Mouse (Mus musculus) hindbrain, embryonic 13.5 days (tissue): ENCODE data around the gene Slc25a18. TPM values are rescaled to one million over a fixed set of nuclear protein-coding genes. Genes with fewer than 3 reads are reported as not detected.
A peak's percentile ranks its signal among the peaks of the same experiment; 100 is the strongest.

ENCODE experiments used
- ATAC-seq: fragments of 200-750 bp; cut with Nextera tagmentation; 2 replicates; pipeline ENCODE4 v1.8.0; 2017; ENCODE audit warnings: moderate TSS enrichment; ENCODE audit not compliant: low FRiP score
- H3K27ac ChIP-seq: fragments of 300-500 bp; sonication (generic); 2 replicates; pipeline ENCODE4 v1.5.1; 2015; ENCODE audit warnings: inconsistent platforms, mild to moderate bottlenecking, moderate library complexity
- H3K27me3 ChIP-seq: fragments of 300-500 bp; sonication (generic); 2 replicates; pipeline ENCODE4 v1.6.1; 2015; ENCODE audit warnings: mild to moderate bottlenecking, inconsistent platforms
- H3K36me3 ChIP-seq: fragments of 300-500 bp; sonication (generic); 2 replicates; pipeline ENCODE4 v1.6.1; 2015; ENCODE audit warnings: mild to moderate bottlenecking, inconsistent platforms
- H3K4me1 ChIP-seq: fragments of 300-500 bp; sonication (generic); replicated peaks from 2 replicates; pipeline ENCODE4 v1.6.1; 2015; ENCODE audit warnings: inconsistent platforms
- H3K4me2 ChIP-seq: fragments of 300-500 bp; sonication (generic); 2 replicates; pipeline ENCODE4 v1.6.1; 2015; ENCODE audit warnings: inconsistent platforms, mild to moderate bottlenecking, moderate library complexity
- H3K4me3 ChIP-seq: fragments of 300-500 bp; sonication (generic); 2 replicates; pipeline ENCODE4 v1.5.1; 2015; ENCODE audit warnings: mild to moderate bottlenecking, inconsistent platforms
- H3K9ac ChIP-seq: fragments of 300-500 bp; sonication (generic); 2 replicates; pipeline ENCODE4 v1.6.1; 2015; ENCODE audit warnings: mild to moderate bottlenecking, inconsistent platforms
- H3K9me3 ChIP-seq: fragments of 300-500 bp; sonication (generic); 2 replicates; pipeline ENCODE4 v1.6.1; 2016; ENCODE audit warnings: inconsistent platforms
- WGBS: fragments of 180-500 bp; shearing (Covaris S2); methylation state at CpG from one replicate; pipeline ENCODE4 v1.1.7; 2015; 5-methylcytosine and 5-hydroxymethylcytosine counted together
- microRNA-seq: library from miRNA; unstranded; fragments of <30 nt; microRNA quantifications from one replicate; pipeline ENCODE4, GENCODE M21; 2016
- polyA plus RNA-seq: library from polyadenylated mRNA; unstranded; fragments of >200 nt; fragmentation: Nextera tagmentation; extraction: Ambion mirVana; gene quantifications from 2 replicates; pipeline ENCODE4 v1.2.1, GENCODE M21; 2015

Slc25a18 gene
- polyA plus RNA-seq, 1 experiment from 2014 or later = 6.9 TPM

- H3K27ac ChIP-seq = no peak overlapping the region
- H3K9me3 ChIP-seq = no peaks in the 10 kb centered on the region
- no peak overlapping the region for H3K9ac ChIP-seq
- no peak for ATAC-seq
- no peak overlapping the region for H3K4me3 ChIP-seq
- WGBS = 78% methylated on average over 4 of the region's 4 CpGs
- no peaks in the 10 kb centered on the region for H3K36me3 ChIP-seq
- no peak overlapping the region for H3K4me2 ChIP-seq
- peaks cover 14% of the 10 kb centered on the region for H3K27me3 ChIP-seq
- peaks cover 11% of the 10 kb centered on the region for H3K4me1 ChIP-seq
Observed at GRCm38 (mm10) chr6:120832097-120832496, 58.7 kb downstream of the Slc25a18 start.

GRCm38 (mm10) chr6:120834766-120835321, 61.5 kb downstream of the Slc25a18 start:
- Histone ChIP-seq H3K36me3 (peaks cover 8% of the 10 kb centered on the region), H3K27ac (no peak overlapping the region), H3K9ac (no peak overlapping the region), H3K27me3 (0 out of 2 replicates have a peak, but pooled peaks cover 7% of the 10 kb centered on the region), H3K4me2 (no peak overlapping the region), H3K4me1 (peaks cover 17% of the 10 kb centered on the region), H3K4me3 (no peak overlapping the region), H3K9me3 (no peaks in the 10 kb centered on the region)
- ATAC-seq = no peak
- WGBS = 89% methylated on average over 4 of the region's 4 CpGs

DNA sequence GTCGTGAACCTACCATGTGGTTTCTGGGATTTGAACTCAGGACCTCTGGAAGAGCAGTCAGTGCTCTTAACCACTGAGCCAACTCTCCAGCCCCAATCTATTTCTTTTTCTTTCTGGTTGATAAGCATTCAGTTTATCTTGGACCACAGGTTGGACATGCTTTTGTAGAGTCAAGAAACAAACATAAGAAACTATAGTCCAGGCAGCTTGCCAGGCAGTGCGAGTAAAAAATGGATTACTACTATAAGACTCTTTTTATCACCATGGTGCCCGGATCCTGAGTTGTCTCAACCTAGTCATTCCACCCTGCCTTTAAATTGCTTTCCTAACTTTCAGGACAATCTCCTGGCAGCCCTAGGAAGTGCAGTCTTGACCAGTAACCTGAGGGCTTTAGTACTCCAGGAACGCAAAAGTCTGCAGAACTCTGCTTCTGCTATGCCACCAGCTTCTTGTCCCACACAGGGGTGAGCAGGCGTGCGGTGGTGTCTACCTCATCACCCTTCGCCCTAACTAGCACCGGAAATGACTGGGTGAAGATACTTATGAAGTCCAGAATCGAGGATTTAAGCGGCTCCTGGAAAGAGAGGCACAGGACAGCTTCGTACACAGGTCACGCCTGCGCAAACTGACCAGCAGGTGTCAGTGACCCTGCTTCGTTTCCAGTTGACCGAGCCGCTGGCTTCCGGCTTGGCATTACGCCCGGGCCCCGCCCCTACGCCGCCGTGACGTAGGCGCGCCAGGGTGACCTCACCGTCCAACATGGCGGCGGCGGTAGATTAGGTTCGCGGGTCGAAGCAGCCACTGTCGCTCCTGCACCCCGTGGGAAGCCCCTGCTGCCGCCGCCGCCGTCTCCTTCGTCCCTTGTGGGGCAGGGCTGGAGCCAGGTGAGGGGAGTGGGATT, 62.3 kb downstream of the Slc25a18 start, which contains the start of gene Bcl2l13:
TSS of gene Bcl2l13 (plus strand) at position 739 of the 901 bp plus-strand sequence.
- Histone ChIP-seq H3K4me2 (peak within 1 kb of the TSS; percentile 74), H3K27ac (peak within 1 kb of the TSS; percentile 98), H3K9ac (peak within 1 kb of the TSS; percentile 94), H3K4me3 (peak within 1 kb of the TSS; percentile 85), H3K27me3 (0 out of 2 replicates have a peak, but pooled peaks cover 7% of the 10 kb centered on the region), H3K9me3 (no peaks in the 10 kb centered on the region), H3K4me1 (peaks cover 17% of the 10 kb centered on the region), H3K36me3 (peaks cover 8% of the 10 kb centered on the region)
- ATAC-seq = peak; percentile 97
- WGBS = 6% methylated on average over 38 of the region's 40 CpGs

DNA sequence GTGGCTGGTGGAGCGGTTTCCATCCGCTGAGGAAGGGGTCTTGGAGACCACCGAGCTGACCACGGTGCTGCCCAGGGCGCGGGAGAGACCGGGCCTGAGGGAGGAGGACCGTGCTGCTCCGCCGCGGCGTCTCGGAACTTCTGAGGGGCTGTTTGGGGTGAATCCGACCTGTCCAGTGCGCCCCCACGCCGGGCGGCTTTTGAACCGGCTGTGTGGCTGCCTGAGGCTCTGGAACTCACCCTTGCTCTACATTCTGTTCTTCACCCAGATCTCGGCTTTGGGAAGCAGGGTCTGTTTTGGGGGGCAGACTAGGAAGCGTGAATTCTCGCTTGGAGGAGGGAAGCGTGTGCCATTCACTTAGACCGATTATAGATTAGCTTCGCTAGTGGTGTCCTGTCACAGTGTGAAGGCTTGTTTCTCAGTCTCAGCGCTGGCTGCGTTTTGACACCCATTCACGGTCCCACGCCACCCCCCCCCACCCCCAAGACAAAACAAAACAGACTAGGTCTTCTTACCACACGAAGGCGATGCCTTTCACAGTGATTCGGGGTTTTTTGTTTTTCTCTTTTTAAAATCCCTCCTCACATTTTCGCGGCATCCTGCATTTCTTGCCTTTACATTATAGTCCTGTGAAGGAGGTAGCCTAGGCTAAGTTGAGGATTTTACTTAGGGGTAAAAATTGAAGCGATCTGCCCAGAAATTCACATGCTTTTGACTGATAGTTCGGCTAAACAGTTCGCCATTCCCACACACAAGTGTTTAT, 63.2 kb downstream of the Slc25a18 start:
- H3K4me2 ChIP-seq = peak overlapping the region; percentile 74
- H3K9me3 ChIP-seq = no peaks in the 10 kb centered on the region
- peak overlapping the region; percentile 94 for H3K9ac ChIP-seq
- peaks cover 8% of the 10 kb centered on the region for H3K36me3 ChIP-seq
- H3K27ac ChIP-seq = peak overlapping the region; percentile 98
- 6% methylated on average over 37 of the region's 37 CpGs for WGBS
- ATAC-seq = peak; percentile 85
- peaks cover 17% of the 10 kb centered on the region for H3K4me1 ChIP-seq
- 0 out of 2 replicates have a peak, but pooled peaks cover 1% of the 10 kb centered on the region for H3K27me3 ChIP-seq
- peak overlapping the region; percentile 85 for H3K4me3 ChIP-seq

GRCm38 (mm10) chr6:120837152-120837530, 63.8 kb downstream of the Slc25a18 start:
- H3K4me3 ChIP-seq = peak overlapping the region; percentile 85
- peaks cover 17% of the 10 kb centered on the region for H3K4me1 ChIP-seq
- H3K36me3 ChIP-seq = peaks cover 8% of the 10 kb centered on the region
- no peaks in the 10 kb centered on the region for H3K27me3 ChIP-seq
- WGBS = 82% methylated on average over 1 of the region's 1 CpGs
- no peaks in the 10 kb centered on the region for H3K9me3 ChIP-seq
- H3K27ac ChIP-seq = no peak overlapping the region
- peak overlapping the region; percentile 74 for H3K4me2 ChIP-seq
- ATAC-seq = no peak
- peak overlapping the region; percentile 94 for H3K9ac ChIP-seq

DNA sequence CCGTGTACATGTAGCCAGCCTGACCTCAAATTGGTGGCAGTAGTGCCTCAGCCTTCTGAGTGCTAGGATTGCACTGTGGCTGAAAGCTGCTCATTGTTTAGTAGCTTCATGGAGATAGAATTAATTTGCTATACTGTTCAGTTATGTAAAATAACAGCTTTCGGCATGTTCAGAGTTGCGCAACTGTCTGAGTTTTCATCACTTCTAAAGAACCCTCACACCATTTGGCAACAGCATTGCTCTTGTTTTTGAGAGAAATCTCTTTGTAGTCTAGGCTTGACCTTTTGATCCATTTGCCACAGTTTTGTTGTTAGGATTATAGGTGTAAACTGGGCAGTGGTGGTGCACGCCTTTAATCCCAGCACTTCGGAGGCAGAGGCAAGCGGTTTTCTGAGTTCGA, 66.9 kb downstream of the Slc25a18 start:
- Histone ChIP-seq H3K36me3 (peaks cover 8% of the 10 kb centered on the region), H3K4me3 (no peak overlapping the region), H3K27me3 (no peaks in the 10 kb centered on the region), H3K9ac (no peak overlapping the region), H3K4me1 (peaks cover 16% of the 10 kb centered on the region), H3K9me3 (no peaks in the 10 kb centered on the region), H3K27ac (no peak overlapping the region), H3K4me2 (no peak overlapping the region)
- 95% methylated on average over 7 of the region's 7 CpGs for WGBS
- no peak for ATAC-seq

- Histone ChIP-seq H3K27ac (no peak overlapping the region), H3K9ac (no peak overlapping the region), H3K36me3 (peaks cover 8% of the 10 kb centered on the region), H3K9me3 (no peaks in the 10 kb centered on the region), H3K27me3 (no peaks in the 10 kb centered on the region), H3K4me1 (peaks cover 9% of the 10 kb centered on the region), H3K4me3 (no peak overlapping the region), H3K4me2 (no peak overlapping the region)
- WGBS = 95% methylated on average over 5 of the region's 5 CpGs
- no peak for ATAC-seq
Observed at GRCm38 (mm10) chr6:120841754-120842153, 68.4 kb downstream of the Slc25a18 start.

Small RNA genes within 50 kb of the gene (microRNA-seq; reads per million reads assigned to microRNA genes)
- gene Gm25193 = not detected

Other genes with a start within 250 kb of the Slc25a18 start
- gene Hdhd5, start 242.3 kb upstream of the Slc25a18 start, polyA plus RNA-seq = 13.2 and 15.1 TPM in 2 replicates
- gene Cecr2, start 107.2 kb upstream of the Slc25a18 start, polyA plus RNA-seq = 4.7 and 5.7 TPM in 2 replicates
- 255 and 262 TPM in 2 replicates for gene Atp6v1e1, start 49.2 kb downstream of the Slc25a18 start, polyA plus RNA-seq
- 28.8 and 29.4 TPM in 2 replicates for gene Bcl2l13, start 62.6 kb downstream of the Slc25a18 start, polyA plus RNA-seq
- gene Bid, start 143.3 kb downstream of the Slc25a18 start, polyA plus RNA-seq = 30.5 and 31.6 TPM in 2 replicates